Mouse (Mus musculus) MEL (cell line): ENCODE results near the gene Dohh.

Experiments used
- CTCF ChIP-seq, 3 experiments: IDR thresholded peaks in 2 of 3; conservative IDR thresholded peaks in 1 of 3; 2 replicates each; pipeline ENCODE4 v1.5.1; 2011 to 2012; ENCODE audit warnings: low read length in 3 of 3, low read depth in 2 of 3, mild to moderate bottlenecking in 2 of 3, improper control_type of control experiment in 1 of 3, inconsistent platforms in 1 of 3, mixed read lengths in 1 of 3, moderate library complexity in 1 of 3; ENCODE audit not compliant: control insufficient read depth in 1 of 3, insufficient read depth in 1 of 3, poor library complexity in 1 of 3, severe bottlenecking in 1 of 3
- GATA1 ChIP-seq: IDR thresholded peaks from 2 replicates; pipeline ENCODE4 v1.6.1; 2011; ENCODE audit warnings: low read depth, low read length, improper control_type of control experiment
- HCFC1 ChIP-seq: IDR thresholded peaks from 2 replicates; pipeline ENCODE4 v1.6.1; 2012; ENCODE audit warnings: low read depth, mild to moderate bottlenecking, inconsistent platforms, low read length, improper control_type of control experiment, moderate library complexity
- NRF1 ChIP-seq: IDR thresholded peaks from 2 replicates; pipeline ENCODE4 v1.6.1; 2014; ENCODE audit warnings: low read depth, mild to moderate bottlenecking, inconsistent platforms, low read length, improper control_type of control experiment, moderate library complexity; ENCODE audit not compliant: poor library complexity, insufficient read depth, severe bottlenecking
- POLR2A ChIP-seq, 2 experiments: IDR thresholded peaks; 2 replicates each; pipeline ENCODE4 v1.6.1; 2011 to 2012; ENCODE audit warnings: low read length in 2 of 2, mild to moderate bottlenecking in 2 of 2, control low read depth in 1 of 2, improper control_type of control experiment in 1 of 2, low read depth in 1 of 2, moderate library complexity in 1 of 2; ENCODE audit not compliant: control insufficient read depth in 1 of 2, insufficient read depth in 1 of 2, poor library complexity in 1 of 2
- ZKSCAN1 ChIP-seq: IDR thresholded peaks from 2 replicates; pipeline ENCODE4 v1.6.1; 2012; ENCODE audit warnings: low read depth, mild to moderate bottlenecking, inconsistent platforms, low read length, improper control_type of control experiment, moderate library complexity

DNA sequence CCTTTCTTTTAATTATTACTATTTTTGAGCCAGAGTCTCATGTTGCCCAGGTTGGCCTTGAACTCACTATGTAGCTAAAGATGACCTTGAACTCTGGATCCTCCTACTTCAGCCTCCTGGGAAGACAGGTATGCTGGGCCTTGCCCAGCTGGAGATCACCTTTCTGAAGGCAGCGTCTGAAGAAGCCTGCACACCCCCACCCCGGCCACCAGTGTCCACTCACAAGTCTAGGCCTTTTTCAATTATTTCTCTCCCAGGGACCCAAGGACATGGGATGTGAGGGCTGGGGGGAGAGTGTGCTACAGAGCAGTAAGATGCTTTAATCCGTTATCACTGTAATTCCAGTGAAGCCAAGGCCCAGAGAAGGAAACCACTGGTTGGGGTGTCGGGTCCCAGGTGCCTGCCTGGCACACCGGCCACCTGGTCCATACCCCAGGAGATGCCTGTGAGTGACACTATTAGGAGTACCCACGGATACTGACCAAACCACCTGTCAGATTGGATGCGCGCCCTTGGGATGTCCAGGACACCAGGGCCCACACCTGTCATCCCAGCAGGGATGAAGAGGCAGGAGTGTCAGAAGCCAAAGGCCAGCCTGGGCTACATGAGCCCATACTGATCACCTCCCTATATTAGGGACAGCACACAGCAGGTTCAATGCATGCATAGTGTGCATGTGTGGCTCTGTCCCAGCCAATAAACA is 43.7 kb downstream of the Dohh start:
- TF ChIP-seq NRF1: no peak
- no peak for TF ChIP-seq POLR2A (IDR thresholded peaks at IDR 0.05; ENCODE audit: control insufficient read depth in 1 of 2, insufficient read depth in 1 of 2, low read depth in 1 of 2, low read length in 2 of 2, poor library complexity in 1 of 2)
- TF ChIP-seq CTCF (IDR thresholded peaks at IDR 0.05 in 2 of 3, conservative IDR thresholded peaks at IDR 0.05 in 1 of 3; ENCODE audit: control insufficient read depth in 1 of 3, insufficient read depth in 1 of 3, low read depth in 2 of 3, low read length in 3 of 3, poor library complexity in 1 of 3, severe bottlenecking in 1 of 3): no peak
- TF ChIP-seq GATA1: no peak
- TF ChIP-seq HCFC1: no peak
- no peak for TF ChIP-seq ZKSCAN1
